Mouse (Mus musculus) A20 (cell line): Measurements from ENCODE around the gene Gm20517.
"Not testable (repeated sequence)": the region's sequence is repeated elsewhere in the genome, so short reads cannot be mapped to it uniquely, and the experiment has no call there.

Experiments used
- DNase-seq: peaks from one replicate; pipeline ENCODE4 v3.0.0-alpha.2; 2011; ENCODE audit warnings: low read depth, low spot score

Gm20517 gene

GRCm38 (mm10) chr17:47596162-47596838 lies 15.1 kb upstream of the Gm20517 start:
- DNase-seq: no peak

- DNase-seq: no peak
These were observed 14.6 kb upstream of the Gm20517 start for GRCm38 (mm10) chr17:47596839-47597164.

- DNase-seq: no peak
These were observed 14.1 kb upstream of the Gm20517 start for GRCm38 (mm10) chr17:47597261-47597660.

GRCm38 (mm10) chr17:47597838-47598579 lies 13.4 kb upstream of the Gm20517 start:
- peak; percentile 61 for DNase-seq

GRCm38 (mm10) chr17:47598580-47599304 lies 12.6 kb upstream of the Gm20517 start:
- not testable (repeated sequence) for DNase-seq

GRCm38 (mm10) chr17:47599511-47600297 lies 11.7 kb upstream of the Gm20517 start:
- peak; percentile 24 for DNase-seq

GRCm38 (mm10) chr17:47600601-47601388 lies 10.6 kb upstream of the Gm20517 start:
- no peak for DNase-seq

- no peak for DNase-seq
These were observed 10.0 kb upstream of the Gm20517 start for GRCm38 (mm10) chr17:47601389-47601755.

GRCm38 (mm10) chr17:47602289-47602688 lies 9.1 kb upstream of the Gm20517 start:
- no peak for DNase-seq

GRCm38 (mm10) chr17:47606220-47606619 lies 5.2 kb upstream of the Gm20517 start:
- peak; percentile 54 for DNase-seq

- DNase-seq: no peak
These were observed 2.2 kb upstream of the Gm20517 start for GRCm38 (mm10) chr17:47609182-47609581.

GRCm38 (mm10) chr17:47611661-47611982 lies 233 bp downstream of the Gm20517 start:
- DNase-seq: no peak

- DNase-seq: peak; percentile 50
These were observed 2.6 kb downstream of the Gm20517 start for GRCm38 (mm10) chr17:47614018-47614417.

GRCm38 (mm10) chr17:47616119-47616518 lies 4.7 kb downstream of the Gm20517 start:
- DNase-seq: no peak

GRCm38 (mm10) chr17:47616652-47617051 lies 5.3 kb downstream of the Gm20517 start:
- no peak for DNase-seq

- no peak for DNase-seq
These were observed 6.4 kb downstream of the Gm20517 start for GRCm38 (mm10) chr17:47617605-47618307.

GRCm38 (mm10) chr17:47618556-47619311 lies 7.3 kb downstream of the Gm20517 start:
- no peak for DNase-seq

GRCm38 (mm10) chr17:47622912-47623554 lies 11.6 kb downstream of the Gm20517 start:
- DNase-seq: no peak

- not testable (repeated sequence) for DNase-seq
These were observed 13.2 kb downstream of the Gm20517 start for GRCm38 (mm10) chr17:47624572-47624971.
